In the genomic region with DNA sequence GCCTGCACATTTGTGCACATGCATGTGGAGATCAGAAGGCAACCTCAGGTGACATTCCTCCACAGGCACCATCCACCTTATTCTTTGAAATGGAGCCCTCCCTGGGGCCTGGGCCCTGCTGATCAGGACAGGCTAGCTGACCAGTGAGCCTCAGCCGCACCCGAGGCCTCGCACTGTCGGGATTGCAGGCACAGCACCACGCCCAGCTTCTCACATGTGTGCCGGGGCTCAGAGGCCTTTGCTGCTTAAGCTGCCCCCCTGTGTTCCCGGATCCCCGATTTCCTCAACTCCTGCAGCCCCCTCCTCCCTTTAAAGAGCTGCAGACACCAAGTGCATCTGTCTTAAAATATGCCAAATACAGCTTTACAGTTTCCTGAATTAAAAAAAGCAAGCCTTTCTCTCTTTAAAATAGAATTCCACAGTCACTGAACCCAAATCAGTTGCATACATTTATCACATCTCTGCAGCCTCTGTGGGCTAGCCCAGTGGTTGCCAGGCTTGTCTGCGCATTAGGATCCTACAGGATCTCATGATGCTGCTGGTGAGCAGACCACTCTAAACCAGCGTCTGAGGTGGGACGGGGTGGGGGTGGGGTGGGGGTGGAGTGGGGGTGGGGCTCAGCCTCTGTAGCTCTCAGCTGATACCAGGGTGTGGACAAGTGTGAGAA, we compare ENCODE assay signal across 24 mouse cellular contexts. TPM values are rescaled to one million over a fixed set of nuclear protein-coding genes. Genes with fewer than 3 reads are reported as not detected.
"Had no signal": no experiment of that assay in that cellular context is flagged by ENCODE, and none has a peak within 500 bp of the region (broad histone marks: within the 10 kb centered on the region; RNA-seq: fewer than 3 reads in every experiment).

No protein-coding gene starts in this region.

- H3K27me3 ChIP-seq: liver, embryonic 12.5 days; liver, embryonic 15.5 days; lung, embryonic 15.5 days; megakaryocyte, embryonic 14.5 days; midbrain, embryonic 13.5 days; neural tube, embryonic 13.5 days; stomach, embryonic 15.5 days had no signal

- H3K4me1 ChIP-seq: liver, embryonic 15.5 days; midbrain, embryonic 13.5 days; neural tube, embryonic 13.5 days; stomach, embryonic 15.5 days had no signal

- H3K27ac ChIP-seq: liver, embryonic 12.5 days; liver, embryonic 15.5 days; lung, embryonic 15.5 days; midbrain, embryonic 10.5 days; midbrain, embryonic 13.5 days; neural tube, embryonic 13.5 days; stomach, embryonic 15.5 days had no signal

- H3K9me3 ChIP-seq: liver, embryonic 12.5 days; liver, embryonic 15.5 days; lung, embryonic 15.5 days; megakaryocyte, embryonic 14.5 days; midbrain, embryonic 10.5 days; midbrain, embryonic 13.5 days; neural tube, embryonic 13.5 days; stomach, embryonic 15.5 days had no signal

- ATAC-seq: liver, embryonic 12.5 days; midbrain, embryonic 13.5 days; midbrain, embryonic 16.5 days had no signal

- H3K9ac ChIP-seq: liver, embryonic 12.5 days; liver, embryonic 15.5 days; lung, embryonic 15.5 days; midbrain, embryonic 13.5 days; neural tube, embryonic 13.5 days; stomach, embryonic 15.5 days had no signal

- H3K4me3 ChIP-seq: liver, embryonic 12.5 days; liver, embryonic 15.5 days; lung, embryonic 15.5 days; megakaryocyte, embryonic 14.5 days; midbrain, embryonic 10.5 days; midbrain, embryonic 13.5 days; myocyte; neural tube, embryonic 13.5 days; stomach, embryonic 15.5 days had no signal

- H3K36me3 ChIP-seq: liver, embryonic 12.5 days; liver, embryonic 15.5 days; lung, embryonic 15.5 days; midbrain, embryonic 10.5 days; midbrain, embryonic 13.5 days; neural tube, embryonic 13.5 days; stomach, embryonic 15.5 days had no signal

- DNase-seq: kidney, adult 9 months; kidney, postnatal 14 days; kidney, postnatal 4 days; layer of hippocampus, adult 9-11 months; liver; lung, adult 18-20 months; lung, postnatal 10 days; lung, postnatal 36 days; retina, postnatal 1 day; right cerebral cortex, postnatal 25 days; spleen, adult 18-20 months; thymus, adult 2 months; thymus, postnatal 14 days had no signal

- H3K4me2 ChIP-seq: liver, embryonic 12.5 days; liver, embryonic 15.5 days; lung, embryonic 15.5 days; midbrain, embryonic 13.5 days; neural tube, embryonic 13.5 days; stomach, embryonic 15.5 days had no signal

RNA-seq across cellular contexts. Expression of a gene that starts 29.0 kb away (rescaled TPM):
- total RNA-seq: monocyte, adult 5-6 weeks had no signal
- polyA plus RNA-seq: myocyte; neural tube, embryonic 13.5 days; thymus, adult 2 months had no signal
